Mouse (Mus musculus) spleen, adult 2 months (tissue): ENCODE results near the gene Cldnd2. TPM values are rescaled to one million over a fixed set of nuclear protein-coding genes. Genes with fewer than 3 reads are reported as not detected.
"Not testable (repeated sequence)": the region's sequence is repeated elsewhere in the genome, so short reads cannot be mapped to it uniquely, and the experiment has no call there.

Source experiments
- DNase-seq, 2 experiments: peaks; one replicate each; pipeline versions ENCODE4 v3.0.0 to v3.0.0-alpha.2; 2012 to 2021; ENCODE audit warnings: low spot score in 2 of 2, low read depth in 1 of 2
- H3K27ac ChIP-seq: fragments of 200-500 bp; 2 replicates; pipeline ENCODE4 v1.5.1; 2012; ENCODE audit warnings: low read length, inconsistent platforms; ENCODE audit not compliant: insufficient read depth
- H3K27me3 ChIP-seq: fragments of 200-500 bp; 2 replicates; pipeline ENCODE4 v1.6.1; 2012; ENCODE audit warnings: mild to moderate bottlenecking, moderate library complexity, low read length, inconsistent platforms; ENCODE audit not compliant: control insufficient read depth, insufficient read depth
- H3K36me3 ChIP-seq: fragments of 200-500 bp; 2 replicates; pipeline ENCODE4 v1.6.1; 2012; ENCODE audit warnings: mild to moderate bottlenecking, low read length, inconsistent platforms; ENCODE audit not compliant: control insufficient read depth, insufficient read depth
- H3K4me1 ChIP-seq: fragments of 200-500 bp; 2 replicates; pipeline ENCODE4 v1.6.1; 2011; ENCODE audit warnings: inconsistent platforms; ENCODE audit not compliant: control insufficient read depth, insufficient read depth, insufficient read length
- H3K4me3 ChIP-seq: fragments of 200-500 bp; 2 replicates; pipeline ENCODE4 v1.5.1; 2011; ENCODE audit warnings: mild to moderate bottlenecking, inconsistent platforms; ENCODE audit not compliant: insufficient read depth, insufficient read length; ENCODE audit errors: extremely low read depth
- CTCF ChIP-seq: fragments of 200-500 bp; IDR thresholded peaks from 2 replicates; pipeline ENCODE4 v1.5.1; 2011; ENCODE audit warnings: mild to moderate bottlenecking, inconsistent platforms; ENCODE audit not compliant: insufficient read depth, insufficient read length, insufficient replicate concordance; ENCODE audit errors: extremely low read depth
- POLR2A ChIP-seq: fragments of 200-500 bp; IDR thresholded peaks from 2 replicates; pipeline ENCODE4 v1.6.1; 2011; ENCODE audit warnings: low read depth, low read length, inconsistent platforms
- WGBS: fragments of 180-500 bp; shearing (Covaris S2); methylation state at CpG from one replicate; pipeline ENCODE4 v1.1.7; 2018; 5-methylcytosine and 5-hydroxymethylcytosine counted together
- polyA plus RNA-seq: library from polyadenylated mRNA; depleted of rRNA; stranded (reverse); fragments of >200 nt; gene quantifications from 2 replicates; pipeline ENCODE4 v1.2.3, GENCODE M21; 2012; rRNA removed

Gene Cldnd2
- 0.26 TPM in 1 of 2 replicates, not detected in the other for polyA plus RNA-seq

GRCm38 (mm10) chr7:43440482-43440881, at the start of gene Cldnd2:
Gene Cldnd2, plus strand, starts transcription at chr7:43440782.
- DNase-seq, result no peak
- TF ChIP-seq CTCF, result no peak
- no peak for TF ChIP-seq POLR2A
- Histone ChIP-seq H3K4me1 (peaks cover 3% of the 10 kb centered on the region; the same call in 1 of the 2 replicates), H3K36me3 (no peaks in the 10 kb centered on the region), H3K4me3 (no peak within 1 kb of the TSS), H3K27ac (peak within 1 kb of the TSS; percentile 40), H3K27me3 (no peaks in the 10 kb centered on the region)
- whole genome bisulfite sequencing, result 87% methylated on average over 6 of the region's 6 CpGs

- Histone ChIP-seq H3K27me3 (no peaks in the 10 kb centered on the region), H3K27ac (peak overlapping the region; percentile 82), H3K4me1 (peaks cover 21% of the 10 kb centered on the region; the same call in 1 of the 2 replicates), H3K36me3 (no peaks in the 10 kb centered on the region), H3K4me3 (no peak overlapping the region)
- DNase-seq, result peak; percentile 57 to 69
- WGBS, result 14% methylated on average over 8 of the region's 8 CpGs
- TF ChIP-seq POLR2A (no peak), CTCF (no peak)
Measured at GRCm38 (mm10) chr7:43392349-43393121, 48.0 kb upstream of the Cldnd2 start.

GRCm38 (mm10) chr7:43399501-43399900, 41.1 kb upstream of the Cldnd2 start:
- no peak for DNase-seq
- WGBS, result 91% methylated on average over 2 of the region's 2 CpGs
- H3K36me3 ChIP-seq, result no peaks in the 10 kb centered on the region
- H3K27ac ChIP-seq, result no peak overlapping the region
- TF ChIP-seq POLR2A, result no peak
- no peak for TF ChIP-seq CTCF
- no peak overlapping the region for H3K4me3 ChIP-seq
- peaks cover 5% of the 10 kb centered on the region; the same call in 1 of the 2 replicates for H3K4me1 ChIP-seq
- no peaks in the 10 kb centered on the region for H3K27me3 ChIP-seq

GRCm38 (mm10) chr7:43402718-43403117, 37.9 kb upstream of the Cldnd2 start:
- H3K27ac ChIP-seq, result no peak overlapping the region
- H3K36me3 ChIP-seq, result no peaks in the 10 kb centered on the region
- H3K4me3 ChIP-seq, result no peak overlapping the region
- TF ChIP-seq CTCF (no peak), POLR2A (no peak)
- 46% methylated on average over 2 of the region's 2 CpGs for WGBS
- H3K27me3 ChIP-seq, result no peaks in the 10 kb centered on the region
- H3K4me1 ChIP-seq, result no peaks in the 10 kb centered on the region; the same call in 1 of the 2 replicates
- no peak for DNase-seq

- TF ChIP-seq CTCF (no peak), POLR2A (no peak)
- peak in 1 of 2 experiments; percentile 32 for DNase-seq
- H3K36me3 ChIP-seq, result peaks cover 6% of the 10 kb centered on the region; the same call in 1 of the 2 replicates
- WGBS, result 19% methylated on average over 3 of the region's 3 CpGs
- no peaks in the 10 kb centered on the region for H3K27me3 ChIP-seq
- peak overlapping the region; percentile 20; the same call in 1 of the 2 replicates for H3K4me3 ChIP-seq
- peaks cover 4% of the 10 kb centered on the region; the same call in 1 of the 2 replicates for H3K4me1 ChIP-seq
- H3K27ac ChIP-seq, result peak overlapping the region; percentile 85
Measured at GRCm38 (mm10) chr7:43407573-43407972, 33.0 kb upstream of the Cldnd2 start.

GRCm38 (mm10) chr7:43408131-43408553, 32.4 kb upstream of the Cldnd2 start, which contains the start of gene Siglecg:
Gene Siglecg, plus strand, starts transcription at chr7:43408204.
- peak; percentile 45 to 49 for DNase-seq
- WGBS, result 26% methylated on average over 4 of the region's 4 CpGs
- no peak for TF ChIP-seq CTCF
- TF ChIP-seq POLR2A, result no peak; the same call in 1 of the 2 replicates
- peaks cover 9% of the 10 kb centered on the region for H3K36me3 ChIP-seq
- no peaks in the 10 kb centered on the region for H3K27me3 ChIP-seq
- H3K4me1 ChIP-seq, result peaks cover 4% of the 10 kb centered on the region; the same call in 1 of the 2 replicates
- peak within 1 kb of the TSS; percentile 92 for H3K4me3 ChIP-seq
- H3K27ac ChIP-seq, result peak within 1 kb of the TSS; percentile 94

- Histone ChIP-seq H3K27me3 (no peaks in the 10 kb centered on the region), H3K4me3 (peak overlapping the region; percentile 92), H3K4me1 (peaks cover 4% of the 10 kb centered on the region; the same call in 1 of the 2 replicates), H3K27ac (peak overlapping the region; percentile 87), H3K36me3 (peaks cover 12% of the 10 kb centered on the region)
- DNase-seq, result no peak
- no peak for TF ChIP-seq POLR2A
- TF ChIP-seq CTCF, result no peak
- 67% methylated on average over 3 of the region's 3 CpGs for WGBS
Measured at GRCm38 (mm10) chr7:43409084-43409483, 31.5 kb upstream of the Cldnd2 start.

- not testable (repeated sequence) for H3K4me3 ChIP-seq, H3K27ac ChIP-seq, H3K4me1 ChIP-seq, DNase-seq, H3K27me3 ChIP-seq
- 95% methylated on average over 4 of the region's 4 CpGs for WGBS
- peaks cover 18% of the 10 kb centered on the region for H3K36me3 ChIP-seq
Measured at GRCm38 (mm10) chr7:43411724-43412123, 28.9 kb upstream of the Cldnd2 start.
